Mouse (Mus musculus): ENCODE results near the gene Slc10a7.

GRCm38 (mm10) chr8:78770584-78770983 is 261.4 kb downstream of the Slc10a7 start:
- no peak for TF ChIP-seq CTCF (IDR thresholded peaks at IDR 0.05; ENCODE audit: insufficient read depth, low read depth, low read length)
- TF ChIP-seq POLR2A (IDR thresholded peaks at IDR 0.05; ENCODE audit: insufficient read depth, low read depth, low read length), result no peak

Data from olfactory bulb, adult 2 months (tissue).